Mouse (Mus musculus): ENCODE data around the gene Emp2.

- TF ChIP-seq GATA1 (IDR thresholded peaks at IDR 0.05; ENCODE audit: low read length) (no peak), TAL1 (IDR thresholded peaks at IDR 0.05; ENCODE audit: low read length) (no peak)
Measured at GRCm38 (mm10) chr16:10307351-10307750, 6.4 kb downstream of the Emp2 start.
